Mouse (Mus musculus) embryo, embryonic 9.5 days (tissue): ENCODE measurements at regions not wholly inside any gene's neighbourhood (a gene's known extent, or its start where the extent isn't known, plus 50 kb on each side); places are given as distances from the start of the nearest gene placed in this dataset.

Experiments used
- DNase-seq: peaks from one replicate; pipeline ENCODE4 v3.0.0-alpha.2; 2017; ENCODE audit errors: extremely low spot score

DNA sequence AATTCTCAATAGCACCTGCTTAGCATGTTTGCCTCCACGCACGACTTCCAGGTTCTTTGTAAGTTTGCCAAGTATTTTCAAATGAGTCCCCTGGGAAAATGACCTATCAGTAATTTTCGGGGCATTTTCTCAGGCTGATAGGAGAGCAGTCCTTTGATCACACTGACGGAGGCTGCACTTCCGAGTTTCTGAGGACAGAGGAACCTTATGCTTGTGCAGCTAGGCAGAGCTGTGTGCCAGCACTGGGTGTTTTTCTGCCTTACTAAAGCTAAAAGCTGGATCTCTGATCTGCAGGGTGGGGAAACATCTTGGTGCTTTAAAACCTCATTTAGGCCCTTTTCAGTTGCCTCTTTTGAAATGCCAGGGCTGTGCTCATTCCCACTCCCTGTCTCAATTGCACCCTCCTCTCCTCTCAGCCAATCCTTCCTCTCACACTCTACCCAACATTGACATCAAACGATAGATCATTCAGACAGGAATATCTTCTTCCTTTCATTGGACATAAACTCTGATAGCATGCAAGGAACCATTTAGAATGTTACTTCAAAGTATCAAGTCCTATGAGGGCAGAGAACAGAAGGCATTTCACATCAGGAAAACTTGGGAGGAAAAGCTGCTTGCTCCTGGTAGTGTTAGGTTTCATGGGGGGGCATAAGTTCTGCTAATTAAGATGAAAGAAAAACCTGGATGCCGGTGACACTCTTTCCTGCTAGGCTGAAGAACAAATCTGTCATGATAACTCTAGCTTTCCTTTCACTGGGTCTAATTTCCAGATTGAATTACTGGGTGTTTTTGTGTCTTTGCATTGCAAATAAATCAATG, 95.3 kb downstream of the Lurap1l start:
- DNase-seq: peak; percentile 5

DNA sequence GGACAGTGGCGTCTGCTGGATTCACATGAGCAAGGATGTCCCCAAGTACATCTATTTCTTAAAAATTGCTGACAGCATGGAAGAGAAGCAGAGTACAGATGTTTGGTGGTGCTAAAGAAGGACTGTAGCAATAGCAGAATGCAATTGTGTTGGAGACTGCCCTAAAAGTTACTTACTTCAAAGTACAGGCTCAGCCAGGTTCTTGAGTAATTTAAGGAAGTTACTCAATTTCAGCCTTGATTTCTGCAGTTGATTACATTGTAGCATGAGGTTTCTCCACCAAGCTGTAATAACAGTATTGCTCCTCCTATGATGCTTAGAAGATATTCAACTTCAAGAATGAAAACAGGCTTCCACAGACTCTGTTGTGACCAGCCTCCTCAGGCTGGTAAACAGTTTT, 96.1 kb downstream of the Lurap1l start:
- DNase-seq: no peak

DNA sequence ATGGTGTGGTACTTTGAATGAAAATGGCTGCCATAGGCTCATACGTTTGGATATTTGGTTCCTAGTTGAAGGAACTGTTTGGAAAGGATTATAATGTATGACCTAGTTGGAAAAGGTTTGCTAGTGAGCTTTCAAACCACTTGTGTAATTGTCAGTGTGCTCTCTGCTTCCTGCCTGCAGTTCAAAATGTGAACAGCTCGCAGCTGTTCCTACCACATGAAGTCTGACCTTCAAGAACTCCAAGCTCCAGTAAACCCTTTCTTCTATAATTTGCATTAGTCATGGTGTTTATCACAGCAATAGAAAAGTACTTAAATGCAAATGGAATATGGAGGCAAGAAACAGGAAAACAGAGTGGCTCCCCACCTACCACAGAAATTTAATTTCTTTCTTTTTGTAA, 111.4 kb downstream of the Lurap1l start:
- DNase-seq: no peak

DNA sequence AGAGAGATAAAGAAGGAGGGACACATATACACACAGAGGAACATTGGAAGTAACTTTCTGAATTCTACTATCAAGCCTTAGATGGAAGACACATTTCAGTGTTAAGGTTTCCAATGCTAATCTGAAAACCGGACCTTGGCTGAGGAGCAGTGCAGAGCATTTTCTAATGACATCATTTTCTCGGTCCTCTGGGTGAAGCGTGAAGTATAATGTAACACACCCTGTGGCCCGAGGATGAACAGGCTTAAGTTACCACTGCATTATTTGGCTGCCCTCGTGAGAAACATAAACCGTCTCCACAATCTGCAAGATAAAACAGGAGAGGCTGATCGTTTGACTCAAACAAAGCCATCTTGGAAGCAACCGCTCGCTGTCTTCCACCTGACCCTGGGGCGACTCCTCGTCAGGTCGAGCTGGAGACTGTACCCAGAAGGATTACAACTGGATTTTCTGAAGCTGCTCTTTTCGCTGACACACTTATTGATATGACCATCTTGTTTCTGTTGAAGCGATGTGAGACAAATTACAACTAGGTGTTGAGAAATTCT, 113.1 kb downstream of the Lurap1l start:
- DNase-seq: no peak

DNA sequence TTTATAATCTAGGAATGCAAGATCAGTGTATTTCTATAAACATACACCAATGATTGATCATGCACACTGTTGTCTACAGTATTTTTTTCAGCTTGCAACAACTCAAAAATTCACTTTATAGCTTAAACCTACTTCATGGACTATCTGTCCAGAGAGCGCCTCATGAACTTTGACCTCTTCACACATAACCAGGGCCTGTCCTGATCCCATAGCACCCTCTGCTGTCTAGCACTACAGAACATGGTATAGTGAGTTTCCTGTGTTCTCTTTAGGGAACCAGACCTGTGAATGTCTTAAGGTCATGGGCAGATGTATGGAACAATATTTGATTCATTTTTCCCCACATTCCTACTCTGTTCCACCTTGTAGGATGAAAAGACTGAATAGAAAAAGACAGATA, 117.1 kb downstream of the Lurap1l start:
- DNase-seq: no peak

DNA sequence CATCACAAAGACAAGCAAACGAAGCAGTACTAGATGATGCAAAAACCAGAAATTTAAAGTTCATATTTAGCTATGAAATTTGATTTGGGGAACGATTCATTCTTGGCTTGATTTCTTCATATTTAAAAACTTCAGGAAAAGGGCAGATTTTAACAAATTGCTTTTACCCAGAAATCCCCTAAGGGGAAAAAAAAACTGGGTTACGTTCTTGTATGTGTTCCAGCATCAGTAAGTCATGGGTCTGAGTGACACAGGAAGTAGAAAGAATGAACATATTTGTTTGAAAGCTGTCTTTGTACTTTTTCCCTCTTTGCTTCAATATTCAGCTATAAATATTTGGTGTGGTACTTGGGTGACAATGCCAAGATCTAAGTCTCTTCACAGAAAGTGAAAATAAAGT, 120.2 kb downstream of the Lurap1l start:
- no peak for DNase-seq

DNA sequence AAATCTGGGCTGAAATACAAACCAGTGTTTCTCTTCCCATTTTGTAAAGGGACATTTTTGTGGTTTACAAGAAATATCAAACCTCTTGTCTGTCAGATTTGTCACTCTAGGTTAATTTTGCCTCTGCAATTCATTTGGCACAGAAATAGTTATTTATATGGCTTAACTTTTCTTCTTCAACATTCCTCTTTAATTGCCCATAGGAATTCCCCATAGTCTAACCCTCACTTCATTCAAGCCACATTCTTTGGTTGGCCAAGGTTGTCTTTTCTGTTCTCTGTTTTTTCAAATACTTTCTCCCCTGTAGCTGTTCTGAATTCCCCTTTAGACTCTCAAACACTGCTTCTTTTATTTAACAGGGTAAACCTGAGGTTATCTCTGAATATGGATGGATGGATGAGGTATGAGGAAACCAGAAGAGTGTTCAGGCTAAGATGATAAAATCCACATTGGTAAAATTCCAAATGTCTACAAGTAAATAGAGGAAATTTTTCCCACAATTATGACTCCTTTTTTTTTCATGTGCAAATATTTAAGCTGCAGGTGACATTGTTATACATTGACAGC, 127.0 kb downstream of the Lurap1l start:
- DNase-seq: no peak

DNA sequence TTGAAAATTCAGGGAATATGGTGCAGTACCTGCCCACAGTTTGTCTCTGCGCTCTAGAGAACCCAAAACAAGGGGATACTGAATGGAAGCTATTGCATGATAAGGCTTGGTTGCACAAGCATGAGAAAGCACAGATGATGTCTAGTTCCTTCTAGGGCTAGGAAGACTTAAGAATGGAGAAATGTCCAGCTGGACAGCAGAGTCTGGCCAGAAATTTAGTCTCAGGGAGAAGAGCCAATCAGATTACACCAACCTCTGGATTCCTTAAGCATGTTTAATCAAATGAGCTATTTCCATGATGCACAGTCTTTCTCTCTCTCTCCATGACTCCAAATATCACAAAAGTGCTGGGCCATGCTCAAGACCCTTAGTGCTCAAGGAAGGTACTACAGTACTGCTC, 147.8 kb downstream of the Lurap1l start:
- DNase-seq: no peak

DNA sequence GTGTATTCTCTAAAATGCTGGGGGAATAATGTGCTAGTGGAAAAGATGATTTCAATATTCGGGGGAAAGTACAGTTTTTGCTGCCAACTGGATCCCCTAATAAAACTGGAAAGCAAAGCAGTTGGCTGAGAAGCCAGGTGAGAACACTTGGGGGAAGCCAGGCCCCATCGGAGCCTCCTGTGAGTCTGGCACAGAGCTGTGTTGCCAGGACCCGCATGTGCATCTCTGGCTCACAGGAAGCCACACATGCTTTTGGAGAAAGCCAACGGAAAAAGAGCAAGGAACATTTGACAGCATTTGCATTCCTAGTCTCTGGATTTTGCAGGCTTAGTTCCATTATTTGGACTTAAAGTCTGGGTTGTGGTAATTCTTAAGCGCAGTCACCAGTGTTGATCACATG, 148.4 kb downstream of the Lurap1l start:
- no peak for DNase-seq

DNA sequence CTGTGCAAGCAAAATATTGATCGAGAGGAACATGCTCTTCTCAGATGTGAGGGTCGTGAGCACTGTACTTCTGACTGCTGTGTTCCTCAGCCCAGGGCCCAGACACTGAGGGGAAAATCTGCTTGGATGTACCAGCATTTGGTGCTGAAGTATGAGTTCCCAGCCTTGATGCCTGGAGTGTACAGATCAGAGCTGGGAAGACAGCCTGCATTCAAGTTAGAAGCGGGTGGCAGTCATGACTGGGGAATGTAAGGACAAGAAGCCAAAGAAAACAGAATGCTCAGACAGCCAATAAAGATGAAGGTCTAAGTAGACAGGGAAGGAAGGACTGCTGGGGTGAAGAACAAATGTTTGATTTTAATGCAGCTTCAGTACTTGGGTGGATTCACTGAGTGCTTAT, 148.9 kb downstream of the Lurap1l start:
- no peak for DNase-seq

DNA sequence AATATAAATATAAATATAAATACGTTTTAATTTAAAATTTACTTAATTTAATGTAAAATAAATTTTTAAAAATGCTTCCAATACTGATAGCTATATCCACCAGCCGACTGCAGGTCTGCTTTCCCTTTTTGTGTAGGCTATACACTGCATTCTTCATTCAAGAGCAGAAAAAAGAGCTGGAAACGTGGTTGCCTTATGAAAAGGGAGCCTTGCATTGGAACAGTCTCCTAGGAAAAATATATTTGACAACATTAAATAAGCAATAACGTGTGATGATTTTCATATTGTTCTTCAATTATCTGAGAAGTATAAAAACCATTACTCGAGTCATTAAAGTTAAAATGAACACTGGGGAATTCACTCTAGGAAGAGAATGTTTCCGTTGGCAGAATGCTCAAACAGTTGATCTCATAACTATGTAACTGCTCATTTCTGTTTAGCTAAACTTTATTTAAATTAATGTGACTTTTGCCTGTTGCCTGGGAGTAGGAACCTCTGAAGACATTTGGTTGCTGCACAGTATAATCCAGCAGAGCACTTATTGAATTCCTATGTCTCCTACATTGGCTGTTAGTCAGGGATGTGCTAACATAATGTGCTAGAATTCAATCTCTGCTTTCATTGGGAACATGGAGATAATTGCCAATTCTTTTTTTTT, 172.0 kb downstream of the Lurap1l start:
- DNase-seq: no peak

DNA sequence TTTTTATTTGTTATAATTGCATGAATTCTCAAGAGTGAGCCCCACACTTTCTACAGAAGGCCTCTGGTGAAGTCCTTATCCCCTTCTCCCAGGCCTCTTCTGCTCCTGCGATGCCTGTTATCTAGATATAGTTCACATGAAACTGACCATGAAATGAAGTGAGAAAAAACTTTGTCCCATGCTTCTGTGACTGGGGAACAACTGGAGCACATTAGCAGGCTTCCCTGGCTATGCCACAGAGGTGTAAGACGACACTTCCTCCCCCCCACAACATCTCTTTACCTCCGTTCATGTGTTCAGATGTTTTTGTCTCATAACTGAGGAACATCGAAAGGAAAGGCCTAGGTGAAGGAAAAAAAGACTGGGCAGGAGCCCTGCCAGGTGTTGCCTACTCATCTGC, 174.7 kb downstream of the Lurap1l start:
- DNase-seq: peak; percentile 3

DNA sequence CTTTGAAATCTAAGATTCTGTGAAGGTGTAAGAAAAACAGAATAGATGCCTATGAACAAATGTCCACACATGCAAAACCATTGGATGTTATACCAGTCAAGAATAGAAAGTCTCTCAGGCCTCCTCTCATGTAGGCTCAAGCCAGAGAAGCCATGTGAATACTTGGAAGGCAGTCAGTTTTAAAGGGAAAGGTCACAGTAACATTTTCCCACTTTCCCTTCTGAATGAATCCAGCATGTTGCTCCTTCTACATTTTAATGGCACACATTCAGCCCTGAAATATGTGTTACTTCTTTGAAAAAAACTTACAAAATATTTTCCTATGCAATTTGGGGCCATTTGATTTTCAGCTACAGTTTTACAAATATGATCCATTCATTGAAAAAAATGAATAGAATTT, 186.1 kb downstream of the Lurap1l start:
- DNase-seq: no peak

DNA sequence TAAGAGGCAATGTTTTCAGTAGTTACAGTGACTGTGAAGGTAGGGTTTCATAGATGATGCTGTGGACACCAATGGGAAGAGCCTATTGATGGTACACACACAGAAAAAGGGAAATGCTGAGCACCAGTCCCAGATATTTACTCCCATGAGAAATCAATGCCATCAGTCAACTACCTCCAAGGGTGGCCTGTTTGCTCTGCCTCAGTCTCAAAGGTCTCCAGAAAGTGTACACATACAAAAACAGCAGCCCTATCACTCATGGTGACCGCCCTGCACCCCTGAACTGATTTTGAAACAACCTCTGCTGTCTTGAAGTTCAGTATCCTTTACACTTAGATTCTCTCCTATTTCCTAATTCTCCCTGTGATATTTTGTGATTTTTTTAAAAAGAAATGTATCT, 187.2 kb downstream of the Lurap1l start:
- no peak for DNase-seq

DNA sequence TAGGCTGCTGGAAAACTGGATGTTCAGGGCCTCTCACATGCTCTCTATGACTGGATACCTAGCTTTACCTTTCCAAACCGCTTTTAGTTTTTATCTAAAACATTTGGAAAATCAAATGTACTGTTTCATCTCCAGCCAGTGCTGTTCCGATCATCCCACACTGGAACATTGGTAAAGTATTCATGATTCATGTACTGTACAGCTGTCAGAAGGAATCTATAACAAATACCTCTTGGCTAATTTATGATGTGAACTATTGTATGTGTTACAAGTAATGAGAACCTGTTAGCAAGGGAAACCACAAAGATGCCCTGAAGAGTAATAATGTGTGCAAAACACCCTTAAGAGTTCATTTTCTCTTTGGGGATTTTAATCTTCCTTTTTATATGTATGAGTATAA, 190.6 kb downstream of the Lurap1l start:
- DNase-seq: no peak

DNA sequence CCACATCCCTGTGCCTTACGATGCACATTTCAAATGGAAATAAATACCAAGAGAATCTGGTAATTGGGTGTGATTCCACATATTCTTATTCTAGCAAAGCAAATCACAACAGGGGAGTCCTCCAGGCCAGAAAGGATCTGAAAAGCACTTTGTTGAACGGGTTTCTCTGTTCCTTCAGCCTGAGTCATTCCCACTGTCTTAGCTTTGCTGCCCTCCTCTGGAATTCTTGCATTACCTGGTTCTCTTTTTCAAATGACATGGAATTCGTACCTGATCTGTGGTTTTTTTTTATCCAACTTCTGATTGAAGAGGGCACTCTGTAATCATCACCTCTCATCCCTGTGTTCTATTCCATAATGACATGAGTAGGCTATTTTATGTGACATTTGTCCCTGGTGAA, 200.9 kb downstream of the Lurap1l start:
- no peak for DNase-seq

DNA sequence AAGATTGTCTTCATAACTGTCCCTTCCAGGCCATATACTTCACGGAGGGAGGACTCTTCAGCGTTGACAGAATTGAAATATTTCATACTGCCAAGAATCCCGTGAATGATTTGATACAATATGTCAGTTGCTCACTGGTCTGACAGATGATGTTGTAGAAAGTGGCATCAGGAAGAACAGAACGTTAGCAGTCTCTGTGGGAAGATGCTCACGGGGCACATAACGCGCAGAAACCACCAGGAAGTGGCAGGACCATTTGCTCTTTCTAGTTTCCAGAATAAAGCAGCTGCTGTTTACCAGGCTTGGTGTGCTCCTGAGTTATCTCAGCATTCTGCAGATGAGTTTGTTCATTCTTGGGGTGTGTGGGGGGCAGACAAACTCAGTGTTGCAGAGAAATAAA, 206.0 kb downstream of the Lurap1l start:
- no peak for DNase-seq

DNA sequence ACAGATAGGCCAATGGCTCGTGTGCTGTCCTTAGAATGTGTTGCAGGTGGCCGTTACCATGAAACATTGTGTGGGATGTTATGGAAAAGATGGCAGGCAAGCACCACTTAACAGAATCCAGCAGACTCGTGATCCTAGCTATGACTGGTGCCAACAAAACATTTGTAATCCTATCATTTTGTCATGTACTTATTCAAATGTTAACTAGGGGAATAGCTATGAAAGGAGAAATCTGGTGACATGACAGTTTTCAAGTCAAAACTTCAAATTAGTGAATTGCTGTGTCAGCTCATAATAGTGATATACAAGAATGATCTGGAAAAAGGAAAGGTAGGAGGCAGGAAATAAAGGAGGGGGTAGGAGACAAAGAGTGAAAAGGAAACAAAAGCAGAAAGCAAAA, 213.7 kb downstream of the Lurap1l start:
- DNase-seq: no peak

DNA sequence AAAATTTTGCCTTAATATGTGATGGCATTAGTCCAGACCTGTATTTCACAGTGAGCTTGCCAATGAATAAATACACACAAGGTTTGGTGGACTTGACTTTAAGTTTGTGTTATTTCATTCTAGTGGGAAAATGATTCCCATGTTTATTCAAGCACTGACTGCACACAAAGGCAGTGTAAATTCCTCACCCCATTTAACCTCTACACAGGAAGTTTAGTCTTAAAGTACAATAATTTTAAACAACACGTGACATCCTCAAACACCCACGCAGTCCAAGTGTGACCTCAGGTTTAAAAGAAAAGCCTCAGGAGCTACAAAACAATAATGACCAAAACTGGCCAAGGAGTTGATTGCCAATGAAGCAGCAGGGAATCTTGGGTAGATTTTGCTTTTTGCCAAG, 219.4 kb downstream of the Lurap1l start:
- no peak for DNase-seq

DNA sequence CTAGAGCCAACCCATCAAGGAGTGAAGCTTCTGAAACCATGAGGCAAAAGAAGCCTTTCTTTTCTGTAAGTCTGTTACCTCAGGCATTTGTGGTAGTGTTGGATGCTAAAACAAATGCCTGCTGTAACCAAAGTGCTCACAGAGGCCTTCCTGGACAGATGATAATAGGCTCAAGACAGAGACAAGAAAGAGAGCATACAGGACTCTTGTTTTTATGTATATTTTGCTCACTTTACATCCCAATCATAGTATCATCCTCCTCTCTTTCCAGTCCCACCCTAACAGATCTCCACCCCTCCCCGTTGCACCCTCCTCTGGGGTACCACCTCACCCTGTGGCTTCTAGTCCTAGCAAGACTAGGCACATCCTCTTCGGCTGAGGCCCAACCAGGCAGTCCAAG, 262.7 kb downstream of the Lurap1l start:
- DNase-seq: no peak

DNA sequence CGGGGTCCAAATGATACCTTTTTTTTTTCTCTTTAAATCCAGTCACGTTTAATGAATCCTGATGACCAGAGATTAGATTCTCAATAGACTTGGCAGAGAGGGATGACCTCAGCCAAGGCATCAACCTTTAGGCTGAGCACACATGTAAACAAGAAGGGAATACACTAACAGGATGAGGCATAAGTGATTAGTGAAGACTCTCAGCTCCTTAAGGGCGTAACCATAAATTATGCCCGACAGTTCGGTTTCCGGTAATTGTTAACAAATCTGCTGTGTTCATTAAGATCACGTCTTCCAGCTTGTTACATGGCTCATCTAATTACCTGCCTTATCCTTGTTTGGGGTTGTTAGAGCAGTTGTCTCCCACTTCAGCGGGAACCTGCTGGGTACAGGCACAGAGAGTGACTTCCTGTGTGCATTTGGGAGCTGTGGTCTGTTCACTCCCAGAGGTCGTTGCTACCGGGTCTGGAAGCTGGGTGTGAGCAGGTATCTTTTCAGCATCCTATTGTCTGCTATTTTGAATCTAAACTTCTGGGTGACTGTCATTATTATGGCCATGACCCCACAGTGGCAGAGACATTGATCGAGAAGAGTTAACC, 265.1 kb downstream of the Mpdz start:
- no peak for DNase-seq

DNA sequence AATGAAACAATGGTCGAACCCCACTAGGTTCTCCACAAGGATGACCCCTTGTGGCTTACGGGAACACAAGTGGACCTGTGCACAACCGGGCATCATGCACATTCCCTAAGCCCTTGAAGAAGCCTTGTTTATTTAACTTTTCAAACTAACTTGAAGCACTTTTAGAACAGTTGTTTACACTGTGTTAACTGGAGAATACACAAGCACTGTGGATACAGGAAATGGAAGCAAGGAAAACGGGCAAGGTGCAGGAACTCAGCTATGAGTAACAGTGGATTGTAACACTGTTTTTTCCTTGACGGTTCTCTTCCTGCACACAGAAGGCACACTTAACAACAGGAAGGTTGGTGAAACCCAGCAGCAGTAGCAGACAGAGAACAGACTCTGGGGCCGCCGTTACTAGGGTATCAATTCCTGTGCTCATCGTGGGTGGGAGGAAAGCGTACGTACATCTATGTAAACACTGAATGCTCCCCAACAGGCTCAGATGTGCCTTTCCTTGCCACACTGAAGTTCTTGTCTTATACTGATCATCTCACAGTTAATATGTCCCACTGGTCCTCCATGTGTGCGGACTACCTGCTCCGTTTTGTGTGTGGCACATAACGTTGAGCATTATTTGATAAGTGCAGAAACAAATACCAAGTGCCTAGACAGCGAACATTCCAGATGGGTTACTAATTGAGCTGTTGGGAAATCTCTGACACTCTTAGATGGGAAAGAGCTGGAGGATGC, 264.4 kb downstream of the Mpdz start:
- DNase-seq: no peak
